Mouse (Mus musculus) ES-Bruce4 (cell line): ENCODE results near the gene Gja5. TPM values are rescaled to one million over a fixed set of nuclear protein-coding genes. Genes with fewer than 3 reads are reported as not detected.

Source experiments
- H3K27ac ChIP-seq: 2 replicates; pipeline ENCODE4 v1.5.1; 2012; ENCODE audit warnings: low read length, inconsistent platforms; ENCODE audit not compliant: insufficient read depth
- H3K27me3 ChIP-seq: 2 replicates; pipeline ENCODE4 v1.6.1; 2012; ENCODE audit warnings: mild to moderate bottlenecking, low read length, inconsistent platforms; ENCODE audit not compliant: control insufficient read depth, poor library complexity, insufficient read depth, severe bottlenecking
- H3K36me3 ChIP-seq: 2 replicates; pipeline ENCODE4 v1.6.1; 2012; ENCODE audit warnings: inconsistent platforms, mild to moderate bottlenecking, low read length, moderate library complexity; ENCODE audit not compliant: control insufficient read depth, poor library complexity, insufficient read depth, severe bottlenecking
- H3K4me1 ChIP-seq: one replicate; pipeline ENCODE4 v1.8.1; 2011; ENCODE audit warnings: low read length; ENCODE audit not compliant: control insufficient read depth, insufficient read depth
- H3K4me3 ChIP-seq: 2 replicates; pipeline ENCODE4 v1.5.1; 2011; ENCODE audit warnings: low read depth, mild to moderate bottlenecking, low read length
- H3K9ac ChIP-seq: 2 replicates; pipeline ENCODE4 v1.6.1; 2012; ENCODE audit warnings: low read depth, mild to moderate bottlenecking, inconsistent platforms; ENCODE audit not compliant: poor library complexity, severe bottlenecking
- H3K9me3 ChIP-seq: replicated peaks from 2 replicates; pipeline ENCODE4 v1.6.1; 2012; ENCODE audit warnings: mild to moderate bottlenecking, low read length, inconsistent platforms; ENCODE audit not compliant: control insufficient read depth, poor library complexity, insufficient read depth, severe bottlenecking
- CTCF ChIP-seq: IDR thresholded peaks from one replicate; pipeline ENCODE4 v1.8.1; 2011; ENCODE audit warnings: low read depth, low read length
- EP300 ChIP-seq: IDR thresholded peaks from 2 replicates; pipeline ENCODE4 v1.6.1; 2011; ENCODE audit warnings: low read depth, low read length; ENCODE audit not compliant: insufficient read depth
- POLR2A ChIP-seq: IDR thresholded peaks from one replicate; pipeline ENCODE4 v1.8.1; 2011; ENCODE audit warnings: low read length; ENCODE audit not compliant: insufficient read depth
- polyA plus RNA-seq: library from polyadenylated mRNA; stranded (reverse); fragments of >200 nt; gene quantifications from 2 replicates; pipeline ENCODE4 v1.2.4, GENCODE M21; 2011; ENCODE audit warnings: low read depth; ENCODE audit not compliant: missing spikeins, insufficient read depth, insufficient read length

The Gja5 gene
- polyA plus RNA-seq, 1 experiment, result not detected

GRCm38 (mm10) chr3:96937606-96938005 is 33.1 kb downstream of the Gja5 start:
- no peaks in the 10 kb centered on the region for H3K9me3 ChIP-seq
- TF ChIP-seq POLR2A (no peak), EP300 (no peak), CTCF (no peak)
- no peaks in the 10 kb centered on the region for H3K27me3 ChIP-seq
- no peaks in the 10 kb centered on the region for H3K4me1 ChIP-seq
- no peak overlapping the region for H3K9ac ChIP-seq
- H3K36me3 ChIP-seq, result no peaks in the 10 kb centered on the region
- no peak overlapping the region for H3K27ac ChIP-seq
- H3K4me3 ChIP-seq, result no peak overlapping the region

GRCm38 (mm10) chr3:96938738-96939137 is 34.2 kb downstream of the Gja5 start:
- no peak overlapping the region for H3K9ac ChIP-seq
- TF ChIP-seq POLR2A (no peak), EP300 (0 out of 2 replicates have a peak, but pooled peaks have one; percentile 18), CTCF (peak; percentile 98)
- H3K27ac ChIP-seq, result no peak overlapping the region
- peaks cover 4% of the 10 kb centered on the region; the same call in 1 of the 2 replicates for H3K9me3 ChIP-seq
- H3K36me3 ChIP-seq, result no peaks in the 10 kb centered on the region
- no peak overlapping the region for H3K4me3 ChIP-seq
- no peaks in the 10 kb centered on the region for H3K4me1 ChIP-seq
- H3K27me3 ChIP-seq, result no peaks in the 10 kb centered on the region

GRCm38 (mm10) chr3:96942706-96943105 is 38.2 kb downstream of the Gja5 start:
- no peak overlapping the region for H3K4me3 ChIP-seq
- no peaks in the 10 kb centered on the region for H3K4me1 ChIP-seq
- no peak overlapping the region for H3K27ac ChIP-seq
- H3K27me3 ChIP-seq, result no peaks in the 10 kb centered on the region
- H3K9ac ChIP-seq, result no peak overlapping the region
- peaks cover 4% of the 10 kb centered on the region; the same call in 1 of the 2 replicates for H3K9me3 ChIP-seq
- TF ChIP-seq CTCF (no peak), POLR2A (no peak), EP300 (no peak)
- H3K36me3 ChIP-seq, result no peaks in the 10 kb centered on the region

GRCm38 (mm10) chr3:96953489-96954233 is 49.2 kb downstream of the Gja5 start:
- Histone ChIP-seq H3K4me3 (no peak overlapping the region), H3K27me3 (no peaks in the 10 kb centered on the region; the same call in 1 of the 2 replicates), H3K36me3 (no peaks in the 10 kb centered on the region), H3K9me3 (no peaks in the 10 kb centered on the region), H3K4me1 (no peaks in the 10 kb centered on the region), H3K27ac (no peak overlapping the region), H3K9ac (no peak overlapping the region)
- no peak for TF ChIP-seq CTCF
- no peak for TF ChIP-seq POLR2A
- no peak for TF ChIP-seq EP300

- no peaks in the 10 kb centered on the region for H3K36me3 ChIP-seq
- no peaks in the 10 kb centered on the region for H3K4me1 ChIP-seq
- TF ChIP-seq POLR2A (no peak), EP300 (no peak), CTCF (no peak)
- no peaks in the 10 kb centered on the region; the same call in 1 of the 2 replicates for H3K27me3 ChIP-seq
- H3K27ac ChIP-seq, result no peak overlapping the region
- no peak overlapping the region for H3K4me3 ChIP-seq
- H3K9ac ChIP-seq, result no peak overlapping the region
- H3K9me3 ChIP-seq, result no peaks in the 10 kb centered on the region
Measured at GRCm38 (mm10) chr3:96960597-96960996, 56.1 kb downstream of the Gja5 start.

- TF ChIP-seq CTCF (no peak), EP300 (no peak), POLR2A (no peak)
- Histone ChIP-seq H3K36me3 (no peaks in the 10 kb centered on the region), H3K27me3 (no peaks in the 10 kb centered on the region), H3K9ac (no peak overlapping the region), H3K27ac (no peak overlapping the region), H3K4me3 (no peak overlapping the region), H3K4me1 (no peaks in the 10 kb centered on the region), H3K9me3 (no peaks in the 10 kb centered on the region)
Measured at GRCm38 (mm10) chr3:96963088-96964034, 58.9 kb downstream of the Gja5 start.
